Comparison of ENCODE assay signal across 32 mouse cellular contexts in genomic region chr6:45345953-45346352, GRCm38 (mm10).
"Had no signal": no experiment of that assay in that cellular context is flagged by ENCODE, and none has a peak within 500 bp of the region (broad histone marks: within the 10 kb centered on the region; RNA-seq: fewer than 3 reads in every experiment).

No protein-coding gene starts in this region.

- H3K4me2 ChIP-seq: heart, embryonic 11.5 days; heart, embryonic 12.5 days; heart, embryonic 13.5 days; heart, embryonic 15.5 days; hindbrain, embryonic 12.5 days; hindbrain, embryonic 13.5 days; hindbrain, embryonic 14.5 days; hindbrain, embryonic 15.5 days; intestine, embryonic 15.5 days had no signal

- H3K36me3 ChIP-seq: heart, embryonic 10.5 days; heart, embryonic 12.5 days; heart, embryonic 13.5 days; heart, embryonic 15.5 days; hindbrain, embryonic 10.5 days; hindbrain, embryonic 12.5 days; hindbrain, embryonic 13.5 days; hindbrain, embryonic 15.5 days; intestine, embryonic 15.5 days had no signal

- H3K4me3 ChIP-seq: heart, adult 2 months; heart, embryonic 10.5 days; heart, embryonic 12.5 days; heart, embryonic 13.5 days; heart, embryonic 15.5 days; hindbrain, embryonic 10.5 days; hindbrain, embryonic 12.5 days; hindbrain, embryonic 13.5 days; hindbrain, embryonic 15.5 days; intestine, embryonic 15.5 days; layer of hippocampus, adult 2 months; left cerebral cortex, adult 2 months had no signal

- H3K9ac ChIP-seq: heart, embryonic 12.5 days; heart, embryonic 13.5 days; heart, embryonic 15.5 days; hindbrain, embryonic 12.5 days; hindbrain, embryonic 13.5 days; hindbrain, embryonic 14.5 days; hindbrain, embryonic 15.5 days; intestine, embryonic 15.5 days had no signal

- DNase-seq: heart, adult 18-20 months; heart, adult 2 months; heart, postnatal 10 days; heart, postnatal 14 days; heart, postnatal 36 days; heart, postnatal 4 days; kidney, adult 11 months; kidney, adult 18-20 months; kidney, adult 8-10 months; kidney, adult 9 months; kidney, postnatal 10 days; kidney, postnatal 25 days; layer of hippocampus, adult 9-11 months; layer of hippocampus, postnatal 36 days had no signal

- ATAC-seq: hindbrain, embryonic 16.5 days; hindbrain, postnatal 0 days; inflammation-experienced regulatory T-cells, adult 6 months; intestine, embryonic 15.5 days; intestine, embryonic 16.5 days; intestine, postnatal 0 days had no signal

- H3K9me3 ChIP-seq: heart, embryonic 10.5 days; heart, embryonic 12.5 days; heart, embryonic 13.5 days; heart, embryonic 15.5 days; hindbrain, embryonic 10.5 days; hindbrain, embryonic 12.5 days; hindbrain, embryonic 13.5 days; hindbrain, embryonic 15.5 days; intestine, embryonic 15.5 days had no signal

- H3K27ac ChIP-seq: heart, adult 2 months; heart, embryonic 10.5 days; heart, embryonic 13.5 days; heart, embryonic 15.5 days; hindbrain, embryonic 10.5 days; hindbrain, embryonic 12.5 days; hindbrain, embryonic 13.5 days; hindbrain, embryonic 14.5 days; hindbrain, embryonic 15.5 days; hindbrain, postnatal 0 days; intestine, embryonic 15.5 days; layer of hippocampus, adult 2 months; left cerebral cortex, adult 2 months had no signal

- H3K4me1 ChIP-seq: heart, embryonic 10.5 days; heart, embryonic 12.5 days; heart, embryonic 13.5 days; heart, embryonic 15.5 days; hindbrain, embryonic 10.5 days; hindbrain, embryonic 12.5 days; hindbrain, embryonic 13.5 days; hindbrain, embryonic 15.5 days; intestine, embryonic 15.5 days had no signal

- H3K27me3 ChIP-seq: heart, embryonic 12.5 days; heart, embryonic 13.5 days; heart, embryonic 15.5 days; hindbrain, embryonic 12.5 days; hindbrain, embryonic 13.5 days; hindbrain, embryonic 15.5 days; intestine, embryonic 15.5 days had no signal
